Mouse (Mus musculus): ENCODE measurements around the gene Vmn1r3. TPM values are rescaled to one million over a fixed set of nuclear protein-coding genes. Genes with fewer than 3 reads are reported as not detected.
"Not testable (repeated sequence)": the region's sequence is repeated elsewhere in the genome, so short reads cannot be mapped to it uniquely, and the experiment has no call there.

The Vmn1r3 gene
- polyA plus RNA-seq, 1 experiment from 2014 or later = not detected

DNA sequence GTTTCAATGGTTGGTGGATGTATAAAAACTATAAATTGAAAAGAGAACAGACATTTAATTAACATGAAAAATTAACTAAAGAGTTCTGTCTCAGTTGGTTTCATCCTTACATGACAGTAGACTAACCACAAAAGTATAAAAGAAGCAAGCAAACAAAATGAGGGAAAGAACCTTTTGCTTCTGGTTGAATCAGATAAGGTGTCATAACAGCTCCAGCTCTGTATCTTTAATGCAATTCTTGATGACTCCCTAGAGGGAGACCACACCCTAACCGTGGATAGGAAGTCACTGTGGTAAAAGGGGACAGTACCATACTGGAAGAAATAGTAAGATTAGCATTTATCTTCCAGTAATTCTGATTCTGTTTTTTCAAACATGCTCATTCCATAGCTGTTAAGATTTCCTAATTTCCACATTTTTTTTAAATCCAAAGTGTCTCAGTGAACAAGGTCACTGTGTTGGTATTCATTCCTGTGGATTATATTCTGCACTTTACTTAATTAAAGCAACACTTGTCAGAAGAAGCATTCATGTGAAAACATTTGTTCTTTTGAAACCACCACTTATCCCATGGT, 24.6 kb upstream of the Vmn1r3 start:
- not testable (repeated sequence) for H3K36me3 ChIP-seq; H3K9ac ChIP-seq; H3K27me3 ChIP-seq (replicated peaks); H3K4me1 ChIP-seq; H3K9me3 ChIP-seq (replicated peaks); H3K4me2 ChIP-seq; H3K27ac ChIP-seq; H3K4me3 ChIP-seq
- 14% methylated on average over 1 of the region's 1 CpGs for WGBS (ENCODE audit: insufficient replicate concordance)
- peak; percentile 96 for ATAC-seq

DNA sequence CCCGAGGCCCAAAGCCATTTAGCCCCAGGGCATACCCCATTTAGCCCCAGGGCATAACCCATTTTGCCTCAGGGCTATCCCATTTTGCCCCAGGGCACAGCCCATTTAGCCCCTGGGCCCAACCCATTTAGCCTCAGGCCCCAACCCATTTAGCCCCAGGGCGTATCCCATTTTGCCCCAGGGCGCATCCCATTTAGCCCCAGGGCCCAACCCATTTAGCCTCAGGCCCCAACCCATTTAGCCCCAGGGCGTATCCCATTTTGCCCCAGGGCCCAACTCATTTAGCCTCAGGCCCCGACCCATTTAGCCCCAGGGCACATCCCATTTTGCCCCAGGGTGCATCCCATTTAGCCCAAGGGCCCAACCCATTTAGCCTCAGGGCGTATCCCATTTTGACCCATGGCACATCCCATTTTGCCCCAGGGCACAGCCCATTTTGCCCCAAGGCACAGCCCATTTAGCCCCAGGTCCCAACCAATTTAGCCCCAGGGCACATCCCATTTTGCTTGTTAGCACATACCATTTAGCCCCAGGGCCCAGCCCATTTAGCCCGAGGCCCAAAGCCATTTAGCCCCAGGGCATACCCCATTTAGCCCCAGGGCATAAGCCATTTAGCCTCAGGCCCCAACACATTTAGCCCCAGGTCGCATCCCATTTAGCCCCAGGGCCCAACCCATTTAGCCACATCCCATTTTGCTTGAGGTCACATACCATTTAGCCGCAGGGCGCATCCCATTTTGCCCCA, 8.2 kb downstream of the Vmn1r3 start:
- H3K9me3 ChIP-seq (replicated peaks) = 0 out of 2 replicates have a peak, but pooled peaks cover 16% of the 10 kb centered on the region
- H3K4me3 ChIP-seq; H3K4me1 ChIP-seq; H3K9ac ChIP-seq; ATAC-seq; H3K27me3 ChIP-seq (replicated peaks); H3K4me2 ChIP-seq; H3K36me3 ChIP-seq; H3K27ac ChIP-seq: not testable (repeated sequence)
- WGBS (ENCODE audit: insufficient replicate concordance) = 78% methylated on average over 10 of the region's 10 CpGs

DNA sequence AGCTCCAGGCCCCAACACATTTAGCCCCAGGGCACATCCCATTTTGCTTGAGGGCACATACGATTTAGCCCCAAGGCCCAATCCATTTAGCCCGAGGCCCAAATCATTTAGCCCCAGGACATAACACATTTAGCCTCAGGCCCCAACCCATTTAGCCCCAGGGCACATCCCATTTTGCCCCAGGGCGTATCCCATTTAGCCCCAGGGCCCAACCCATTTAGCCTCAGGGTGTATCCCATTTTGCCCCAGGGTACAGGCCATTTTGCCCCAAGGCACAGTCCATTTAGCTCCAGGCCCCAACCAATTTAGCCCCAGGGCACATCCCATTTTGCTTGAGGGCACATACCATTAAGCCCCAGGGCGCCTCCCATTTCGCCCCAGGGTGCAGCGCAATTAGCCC, 9.0 kb downstream of the Vmn1r3 start:
- not testable (repeated sequence) for H3K36me3 ChIP-seq; H3K27ac ChIP-seq; ATAC-seq; H3K27me3 ChIP-seq (replicated peaks); H3K4me2 ChIP-seq; H3K4me1 ChIP-seq; H3K4me3 ChIP-seq; H3K9ac ChIP-seq
- WGBS (ENCODE audit: insufficient replicate concordance) = 71% methylated on average over 6 of the region's 6 CpGs
- H3K9me3 ChIP-seq (replicated peaks) = 0 out of 2 replicates have a peak, but pooled peaks cover 16% of the 10 kb centered on the region

DNA sequence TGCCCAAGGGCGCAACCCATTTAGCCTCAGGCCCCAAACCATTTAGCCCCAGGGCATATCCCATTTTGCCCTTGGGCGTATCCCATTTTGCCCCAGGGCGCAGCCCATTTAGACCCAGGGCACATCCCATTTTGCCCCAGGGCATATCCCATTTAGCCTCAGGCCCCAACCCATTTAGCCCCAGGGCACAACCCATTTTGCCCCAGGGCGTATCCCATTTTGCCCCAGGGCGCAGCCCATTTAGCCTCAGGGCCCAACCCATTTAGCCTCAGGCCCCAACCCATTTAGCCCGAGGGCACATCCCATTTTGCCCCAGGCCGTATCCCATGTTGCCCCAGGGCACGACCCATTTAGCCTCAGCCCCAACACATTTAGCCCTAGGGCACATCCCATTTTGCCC, 9.4 kb downstream of the Vmn1r3 start:
- not testable (repeated sequence) for H3K9ac ChIP-seq; H3K27ac ChIP-seq; H3K4me2 ChIP-seq; H3K27me3 ChIP-seq (replicated peaks); H3K4me3 ChIP-seq; ATAC-seq; H3K36me3 ChIP-seq; H3K4me1 ChIP-seq
- 0 out of 2 replicates have a peak, but pooled peaks cover 16% of the 10 kb centered on the region for H3K9me3 ChIP-seq (replicated peaks)
- WGBS (ENCODE audit: insufficient replicate concordance) = 82% methylated on average over 6 of the region's 8 CpGs

DNA sequence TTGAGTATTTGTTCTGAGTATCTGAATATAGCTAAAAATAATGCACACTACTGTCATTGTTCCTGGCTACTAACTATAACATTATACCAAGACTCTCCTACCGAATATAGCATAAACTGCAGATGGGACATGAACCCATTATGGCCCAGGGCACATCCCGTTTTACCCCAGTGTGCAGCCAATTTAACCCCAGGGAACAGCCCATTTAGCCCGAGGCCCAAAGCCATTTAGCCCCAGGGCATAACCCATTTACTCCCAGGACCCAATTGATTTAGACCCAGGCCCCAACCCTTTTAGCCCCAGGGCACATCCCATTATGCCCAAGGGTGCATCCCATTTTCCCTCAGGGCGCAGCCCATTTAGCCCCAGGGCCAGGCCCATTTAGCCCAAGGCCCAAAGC, 10.6 kb downstream of the Vmn1r3 start:
- H3K4me3 ChIP-seq; H3K27me3 ChIP-seq (replicated peaks); ATAC-seq; H3K36me3 ChIP-seq; H3K4me1 ChIP-seq; H3K9ac ChIP-seq; H3K27ac ChIP-seq; H3K4me2 ChIP-seq: not testable (repeated sequence)
- H3K9me3 ChIP-seq (replicated peaks) = 0 out of 2 replicates have a peak, but pooled peaks cover 11% of the 10 kb centered on the region
- 64% methylated on average over 4 of the region's 4 CpGs for WGBS (ENCODE audit: insufficient replicate concordance)

DNA sequence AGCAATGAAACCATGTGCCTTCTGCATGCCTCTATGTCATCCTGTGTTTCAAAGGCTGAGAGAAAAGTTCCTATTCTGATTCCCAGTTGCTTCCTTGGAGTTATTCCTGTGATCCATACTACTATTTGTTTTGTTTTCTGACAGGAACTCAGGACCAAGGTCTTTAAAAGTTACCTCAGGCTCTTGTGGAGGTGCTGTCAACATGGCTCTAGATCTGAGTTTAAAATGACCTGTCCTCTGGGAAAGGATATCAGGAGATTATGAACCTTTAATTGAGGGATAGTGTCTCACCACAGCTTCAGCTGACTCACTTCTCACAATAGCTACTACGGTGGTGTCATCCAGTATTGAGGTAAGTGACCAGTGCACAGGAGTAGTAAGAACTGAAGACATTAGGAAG, 18.1 kb downstream of the Vmn1r3 start, which contains the start of gene Vmn1r2:
Vmn1r2 (plus strand) TSS at position 301 of the 400 bp plus-strand sequence.
- not testable (repeated sequence) for H3K27me3 ChIP-seq (replicated peaks); H3K4me3 ChIP-seq; H3K36me3 ChIP-seq; H3K9me3 ChIP-seq (replicated peaks); H3K4me1 ChIP-seq; H3K9ac ChIP-seq; H3K27ac ChIP-seq; H3K4me2 ChIP-seq; ATAC-seq
- no CpG with 5 or more reads among the region's 1 CpGs for WGBS (ENCODE audit: insufficient replicate concordance)

DNA sequence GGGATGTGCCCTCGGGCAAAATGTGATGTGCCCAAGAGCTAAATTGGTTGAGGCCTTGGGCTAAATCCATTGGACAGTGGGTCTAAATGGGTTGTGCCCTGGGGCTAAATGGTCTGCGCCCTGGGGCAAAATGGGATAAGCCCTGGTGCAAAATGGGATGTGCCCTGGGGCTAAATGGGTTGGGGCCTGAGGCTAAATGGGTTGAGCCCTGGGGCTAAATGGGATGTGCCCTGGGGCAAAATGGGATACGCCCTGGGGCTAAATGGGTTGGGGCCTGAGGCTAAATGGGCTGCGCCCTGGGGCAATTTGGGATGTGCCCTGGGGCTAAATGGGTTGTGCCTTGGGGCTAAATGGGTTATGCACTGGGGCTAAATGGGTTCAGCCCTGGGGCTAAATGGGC, 20.1 kb downstream of the Vmn1r3 start:
- 0 out of 2 replicates have a peak, but pooled peaks have one; percentile 47 for ATAC-seq
- Histone ChIP-seq H3K27ac (no peak overlapping the region), H3K27me3 (replicated peaks) (no peaks in the 10 kb centered on the region), H3K9me3 (replicated peaks) (no peaks in the 10 kb centered on the region), H3K9ac (no peak overlapping the region), H3K4me3 (no peak overlapping the region), H3K4me2 (no peak overlapping the region), H3K36me3 (no peaks in the 10 kb centered on the region), H3K4me1 (no peaks in the 10 kb centered on the region)
- WGBS (ENCODE audit: insufficient replicate concordance) = 75% methylated on average over 4 of the region's 4 CpGs

DNA sequence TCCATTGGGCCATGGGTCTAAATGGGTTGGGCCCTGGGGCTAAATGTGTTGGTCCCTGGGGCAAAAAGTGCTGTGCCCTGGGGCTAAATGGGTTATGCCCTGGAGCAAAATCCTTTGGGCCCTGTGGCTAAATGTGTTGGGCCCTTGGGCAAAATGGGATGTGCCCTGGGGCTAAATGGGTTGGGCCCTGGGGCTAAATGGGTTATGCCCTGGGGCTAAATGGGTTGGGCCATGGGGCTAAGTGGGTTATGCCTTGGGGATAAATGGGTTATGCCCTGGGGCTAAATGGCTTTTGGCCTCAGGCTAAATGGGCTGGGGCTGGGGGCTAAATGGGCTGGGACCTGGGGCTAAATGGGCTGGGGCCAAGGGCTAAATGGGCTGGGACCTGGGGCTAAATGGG, 20.7 kb downstream of the Vmn1r3 start:
- H3K27ac ChIP-seq; H3K4me3 ChIP-seq; H3K27me3 ChIP-seq (replicated peaks); H3K36me3 ChIP-seq; H3K9ac ChIP-seq; H3K9me3 ChIP-seq (replicated peaks); ATAC-seq; H3K4me2 ChIP-seq; H3K4me1 ChIP-seq: not testable (repeated sequence)

DNA sequence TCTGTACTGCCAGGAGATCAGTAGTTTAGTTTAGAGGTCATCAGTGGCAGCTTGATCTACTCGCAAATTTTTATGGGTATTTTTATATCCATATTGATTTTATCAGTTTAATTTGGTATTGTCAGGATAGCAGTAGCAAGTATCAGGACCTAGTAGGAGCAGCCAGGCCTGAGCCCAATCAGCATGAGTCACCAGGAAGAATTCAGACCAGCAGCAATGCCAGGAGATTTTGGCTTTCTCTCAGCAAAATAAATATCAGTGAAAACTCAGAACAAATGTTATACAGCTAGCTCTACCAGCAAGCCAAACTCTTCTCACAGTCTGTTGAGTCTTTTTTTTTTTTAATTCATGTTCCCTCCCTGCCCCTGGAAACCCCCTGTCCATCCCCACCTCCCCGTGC, 31.8 kb downstream of the Vmn1r3 start:
- H3K36me3 ChIP-seq; H3K4me3 ChIP-seq; H3K27me3 ChIP-seq (replicated peaks); H3K4me1 ChIP-seq; H3K4me2 ChIP-seq; H3K9me3 ChIP-seq (replicated peaks); ATAC-seq; H3K27ac ChIP-seq; H3K9ac ChIP-seq: not testable (repeated sequence)
- WGBS (ENCODE audit: insufficient replicate concordance) = 61% methylated on average over 2 of the region's 2 CpGs

DNA sequence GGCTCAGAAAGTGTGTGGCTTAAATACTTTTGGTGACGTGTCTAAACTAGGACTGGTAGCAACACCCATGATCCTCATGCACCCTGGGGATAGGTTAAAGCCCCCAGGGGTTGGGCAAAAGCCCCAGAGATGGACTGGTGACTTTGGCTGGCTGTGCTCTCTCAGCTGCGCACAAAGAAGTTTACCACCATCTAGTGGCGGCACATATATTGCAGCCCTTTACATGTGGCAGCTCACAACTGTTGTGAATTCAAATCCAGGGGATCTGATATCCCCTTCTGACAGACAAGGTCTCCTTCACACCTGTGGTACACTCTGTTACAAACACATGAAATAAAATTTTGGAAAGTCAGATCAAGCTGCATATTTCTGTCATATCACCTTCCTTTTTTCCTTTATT, 37.2 kb downstream of the Vmn1r3 start:
- H3K4me2 ChIP-seq; H3K27ac ChIP-seq; H3K27me3 ChIP-seq (replicated peaks); H3K9ac ChIP-seq; H3K4me1 ChIP-seq; H3K9me3 ChIP-seq (replicated peaks); ATAC-seq; H3K4me3 ChIP-seq; H3K36me3 ChIP-seq: not testable (repeated sequence)
- 38% methylated on average over 1 of the region's 3 CpGs for WGBS (ENCODE audit: insufficient replicate concordance)
